Mouse (Mus musculus): ENCODE measurements at regions not wholly inside any gene's neighbourhood (a gene's known extent, or its start where the extent isn't known, plus 50 kb on each side); places are given as distances from the start of the nearest gene placed in this dataset.

GRCm38 (mm10) chr2:79149012-79149698 lies 106.1 kb upstream of the Itga4 start:
- no peak for TF ChIP-seq CTCF (IDR thresholded peaks at IDR 0.05; ENCODE audit: control insufficient read depth, insufficient read depth, insufficient read length)
- TF ChIP-seq USF1 (IDR thresholded peaks at IDR 0.05; ENCODE audit: low read depth), result no peak
- no peak for TF ChIP-seq MYOG (IDR thresholded peaks at IDR 0.05; ENCODE audit: control insufficient read depth, extremely low read depth, insufficient read length)
- no peak for TF ChIP-seq MAX (IDR thresholded peaks at IDR 0.05)
- peak; percentile 94 for TF ChIP-seq MYOD1 (IDR thresholded peaks at IDR 0.05; ENCODE audit: control insufficient read depth, insufficient read length, low read depth)
- no peak for TF ChIP-seq CEBPB (IDR thresholded peaks at IDR 0.05; ENCODE audit: low read depth)

Data from C2C12 (cell line).